Mouse (Mus musculus) gastrocnemius, adult 18-20 months (tissue): ENCODE measurements around the gene Scn11a. TPM values are rescaled to one million over a fixed set of nuclear protein-coding genes. Genes with fewer than 3 reads are reported as not detected.

Experiments
- DNase-seq: peaks from one replicate; pipeline ENCODE4 v3.0.0; 2021; ENCODE audit warnings: low spot score
- long read RNA-seq, 2 experiments: library from polyadenylated mRNA; stranded (forward); transcript quantifications; one replicate each; pipeline ENCODE4 v2.0.0; 2021
- total RNA-seq, 2 experiments: library from RNA; stranded (reverse); gene quantifications; 2 replicates each; pipeline ENCODE4 v1.2.3; 2021

Scn11a gene
- not detected for total RNA-seq
- long read RNA-seq, experiment 1, result 0 reads
- long read RNA-seq, experiment 2, result 0 reads

- DNase-seq, result no peak
These were observed at the start of gene Scn11a for GRCm38 (mm10) chr9:119825297-119825696. Scn11a (minus strand) TSS chr9:119825456.

- no peak for DNase-seq
These were observed 28.9 kb upstream of the Scn11a start for GRCm38 (mm10) chr9:119854170-119854569.

- no peak for DNase-seq
These were observed 28.0 kb upstream of the Scn11a start for GRCm38 (mm10) chr9:119853071-119853846.

DNA sequence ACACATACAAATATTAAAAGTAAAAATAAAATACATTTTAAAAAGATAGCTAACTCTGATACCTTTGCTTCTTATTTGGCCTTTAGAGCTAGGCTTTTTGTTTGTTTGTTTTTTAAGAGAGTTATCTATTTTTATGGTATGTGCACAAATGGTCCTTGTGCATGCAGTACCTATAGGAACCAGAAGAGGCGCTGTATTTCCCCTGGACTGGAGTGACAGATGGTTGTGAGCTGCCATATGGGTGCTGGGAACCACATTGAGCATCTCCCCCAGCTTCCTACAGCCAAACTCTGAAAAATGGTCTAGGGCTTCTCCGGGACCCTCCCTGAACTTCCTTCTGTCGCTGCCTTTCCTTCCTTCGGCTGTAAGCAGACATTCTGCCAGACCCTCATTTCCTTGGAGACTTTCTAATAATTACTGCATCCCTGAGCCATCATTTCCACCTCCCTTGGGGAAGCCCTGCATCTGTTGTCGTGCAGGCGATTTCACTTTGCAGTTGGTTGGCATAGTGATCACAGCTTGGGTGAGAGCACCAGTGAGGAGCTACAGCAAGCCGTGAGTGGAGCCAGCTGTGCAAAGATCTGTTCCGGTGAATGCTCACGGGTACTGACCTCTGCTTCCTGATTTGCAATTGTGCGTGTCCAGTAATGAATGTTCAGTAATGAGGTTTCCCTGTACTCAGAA lies 27.2 kb upstream of the Scn11a start:
- no peak for DNase-seq

- DNase-seq, result no peak
These were observed 24.0 kb upstream of the Scn11a start for GRCm38 (mm10) chr9:119849214-119849613.

DNA sequence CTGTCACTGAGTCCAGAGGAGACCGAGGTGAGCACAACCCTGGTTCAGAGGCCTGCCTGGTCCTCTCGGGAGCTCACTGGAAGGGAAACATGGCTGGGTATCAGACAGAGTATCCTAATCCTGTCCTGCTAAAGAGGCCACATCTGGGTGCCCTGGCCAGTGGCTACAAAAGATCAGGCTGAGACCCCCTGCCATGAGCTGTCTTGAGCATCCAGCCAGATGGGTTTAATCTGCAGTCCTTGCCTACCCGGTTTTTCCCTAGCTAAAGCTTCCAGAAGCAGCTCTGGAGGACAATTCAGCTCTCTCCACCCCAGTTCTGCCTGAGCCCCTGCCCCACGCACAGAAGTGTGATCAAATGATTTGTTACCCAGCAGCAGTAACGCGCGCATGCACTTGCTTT lies 23.4 kb upstream of the Scn11a start:
- no peak for DNase-seq

- DNase-seq, result no peak
These were observed 21.9 kb upstream of the Scn11a start for GRCm38 (mm10) chr9:119847187-119847586.

DNA sequence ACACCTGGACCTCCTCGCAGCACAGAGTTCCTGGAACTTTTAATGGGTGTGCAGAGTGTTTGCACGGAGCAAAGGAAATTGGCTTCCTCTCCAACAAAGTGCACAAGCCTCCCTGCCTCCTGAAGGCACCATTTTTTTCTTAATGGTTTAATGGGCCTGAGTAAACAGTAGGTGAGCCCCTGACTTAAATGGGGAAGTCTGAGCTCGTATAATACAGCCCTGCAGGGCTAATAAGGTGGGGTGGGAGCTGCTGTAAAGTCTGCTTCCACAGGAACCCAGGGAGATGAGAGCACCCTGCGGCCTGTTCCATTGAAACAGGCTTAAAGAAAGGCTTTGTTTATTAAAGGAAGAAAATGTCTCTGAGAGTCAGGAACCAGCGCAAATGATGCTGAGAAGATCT lies 19.5 kb upstream of the Scn11a start:
- DNase-seq, result no peak

DNA sequence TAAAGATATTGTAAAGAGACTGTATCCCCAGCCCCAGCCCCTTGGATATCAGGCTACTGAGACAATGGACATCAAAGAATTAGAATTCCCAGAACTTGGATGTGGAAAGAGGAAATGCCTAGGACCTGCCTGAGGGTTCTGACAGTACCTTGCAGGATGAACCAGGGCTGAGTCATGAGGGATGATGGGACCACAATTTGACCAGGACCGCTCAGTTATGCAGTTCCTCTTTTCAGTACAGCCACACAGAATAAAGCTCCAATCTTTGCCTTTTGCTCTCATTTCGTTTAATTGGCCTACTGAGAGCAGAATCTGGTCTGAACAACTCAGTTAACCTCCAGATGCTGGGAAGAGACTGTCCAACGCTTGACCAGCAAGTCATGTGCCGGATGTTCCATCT lies 18.3 kb upstream of the Scn11a start:
- no peak for DNase-seq

- DNase-seq, result no peak
These were observed 17.4 kb upstream of the Scn11a start for GRCm38 (mm10) chr9:119842541-119843169.

GRCm38 (mm10) chr9:119842091-119842490 lies 16.8 kb upstream of the Scn11a start:
- no peak for DNase-seq

DNA sequence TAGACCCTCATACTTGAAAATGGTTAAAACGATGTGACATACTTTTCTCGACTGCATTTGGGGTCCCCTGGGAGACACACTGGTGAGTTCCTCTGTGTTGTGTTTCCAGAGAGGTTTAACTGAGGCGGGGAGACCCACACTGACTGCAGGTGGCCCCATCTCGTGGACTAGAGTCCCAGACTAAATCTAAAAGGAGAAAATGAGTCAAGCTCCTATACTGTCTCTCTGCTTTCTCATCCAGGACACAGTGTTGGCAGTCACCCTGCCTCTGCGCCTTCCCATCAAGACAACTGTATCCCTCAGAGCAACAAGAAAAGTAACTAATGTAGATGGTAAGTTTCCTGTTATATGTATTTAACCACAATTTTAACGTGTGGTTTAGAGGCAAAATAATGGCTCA lies 15.9 kb upstream of the Scn11a start:
- no peak for DNase-seq

GRCm38 (mm10) chr9:119835581-119836125 lies 10.4 kb upstream of the Scn11a start:
- no peak for DNase-seq

GRCm38 (mm10) chr9:119831001-119831400 lies 5.7 kb upstream of the Scn11a start:
- no peak for DNase-seq

DNA sequence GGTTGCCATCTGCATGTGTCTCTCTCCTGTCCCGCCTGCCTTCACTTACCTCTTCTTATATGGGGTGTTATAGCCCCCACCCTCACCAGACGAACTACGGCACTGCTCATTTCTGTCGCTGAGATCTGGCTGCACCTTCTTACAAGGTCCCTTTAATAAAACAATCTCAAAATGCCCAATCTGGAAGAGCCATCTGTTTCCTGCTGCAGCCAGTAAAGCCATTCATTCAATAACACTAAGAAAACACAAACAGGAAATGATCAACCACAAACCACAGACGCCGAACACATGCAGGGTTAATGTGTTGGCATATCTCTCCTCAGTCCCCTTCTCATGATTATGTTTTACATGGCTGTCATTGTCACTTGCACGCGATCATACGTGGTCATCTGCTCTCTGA lies 1.5 kb downstream of the Scn11a start:
- DNase-seq, result no peak

DNA sequence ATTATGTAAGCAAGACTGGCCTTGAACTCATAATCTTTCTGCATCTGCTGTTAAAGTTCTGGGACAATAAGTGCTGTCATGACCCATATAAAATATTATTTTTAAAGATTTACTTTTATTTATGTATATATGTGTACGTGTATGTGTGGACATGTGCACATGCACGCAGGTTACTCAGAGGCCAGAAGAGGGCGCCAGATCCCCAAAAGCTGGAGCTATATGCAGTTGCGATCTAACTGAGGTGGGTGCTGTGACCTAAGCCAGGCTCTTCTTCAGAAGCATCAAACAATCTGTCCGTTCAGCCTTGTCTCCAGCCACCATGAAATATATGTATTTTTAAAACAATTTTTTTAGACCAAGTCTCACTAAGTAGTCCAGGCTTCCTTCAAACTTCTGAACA lies 11.6 kb downstream of the Scn11a start:
- no peak for DNase-seq

DNA sequence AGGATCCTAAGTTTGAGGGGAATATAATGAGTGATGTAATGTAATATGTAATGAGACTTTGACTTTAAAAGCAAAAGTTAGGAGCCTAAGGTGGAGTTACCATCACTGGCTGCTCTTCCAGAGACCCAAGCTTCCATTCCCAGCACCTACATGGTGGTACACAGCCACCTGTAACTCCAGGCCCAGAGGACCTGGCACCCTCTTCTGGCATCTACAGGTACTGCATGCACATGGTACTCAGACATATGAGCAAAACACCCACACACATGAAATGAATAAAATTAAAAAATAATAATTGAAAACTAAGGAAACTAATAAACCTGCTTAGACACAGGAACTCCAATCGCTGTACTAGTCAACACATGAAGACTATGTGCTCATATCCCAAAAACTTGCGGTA lies 18.8 kb downstream of the Scn11a start:
- no peak for DNase-seq

DNA sequence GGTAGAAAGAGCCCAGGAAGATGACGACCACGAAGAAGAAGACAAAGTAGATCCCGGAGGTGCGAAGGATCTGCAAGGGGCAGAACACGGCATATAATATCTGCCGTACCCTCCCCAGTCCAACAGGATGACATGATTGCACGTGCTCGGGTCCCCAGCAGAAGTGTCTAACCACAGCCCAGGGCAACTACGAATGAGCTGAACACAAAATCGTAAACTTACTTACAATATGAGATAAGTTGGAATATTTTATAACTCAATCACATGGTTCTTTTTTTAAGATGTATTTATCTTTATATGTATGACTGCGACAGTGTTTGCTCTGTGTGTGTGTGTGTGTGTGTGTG lies 20.8 kb downstream of the Scn11a start:
- no peak for DNase-seq

GRCm38 (mm10) chr9:119803845-119804500 lies 21.3 kb downstream of the Scn11a start:
- no peak for DNase-seq

DNA sequence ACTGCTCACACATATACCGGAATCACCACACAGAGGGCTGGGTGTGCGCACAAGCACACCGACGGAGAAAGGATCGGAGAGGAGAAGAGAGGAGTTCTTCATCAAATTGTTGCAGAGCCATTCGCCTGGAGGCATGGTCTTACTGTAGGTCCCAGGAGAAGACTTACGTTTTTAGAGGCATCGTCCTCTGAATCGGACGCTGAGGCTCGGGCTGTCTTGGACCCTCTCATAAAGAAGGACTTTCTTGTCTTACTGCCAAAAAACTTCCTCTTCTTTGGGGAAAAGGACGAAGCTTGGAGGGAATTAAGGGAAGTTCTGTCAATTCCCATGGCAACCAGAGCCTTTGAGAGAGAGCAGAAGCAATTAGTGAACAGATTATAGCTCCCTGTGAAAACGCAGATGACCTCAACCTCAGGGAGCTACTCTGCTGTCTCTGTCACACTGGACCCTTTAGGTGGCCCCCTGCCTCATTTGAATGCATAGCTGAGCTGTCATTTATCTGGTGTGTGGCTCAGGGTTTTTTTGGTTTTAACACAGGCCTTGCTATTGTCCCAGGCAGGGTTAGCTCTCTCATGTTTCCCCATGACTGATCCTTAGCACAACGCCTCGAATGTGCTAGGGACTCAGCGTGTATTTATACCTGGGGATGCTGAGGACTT lies 22.0 kb downstream of the Scn11a start:
- no peak for DNase-seq

DNA sequence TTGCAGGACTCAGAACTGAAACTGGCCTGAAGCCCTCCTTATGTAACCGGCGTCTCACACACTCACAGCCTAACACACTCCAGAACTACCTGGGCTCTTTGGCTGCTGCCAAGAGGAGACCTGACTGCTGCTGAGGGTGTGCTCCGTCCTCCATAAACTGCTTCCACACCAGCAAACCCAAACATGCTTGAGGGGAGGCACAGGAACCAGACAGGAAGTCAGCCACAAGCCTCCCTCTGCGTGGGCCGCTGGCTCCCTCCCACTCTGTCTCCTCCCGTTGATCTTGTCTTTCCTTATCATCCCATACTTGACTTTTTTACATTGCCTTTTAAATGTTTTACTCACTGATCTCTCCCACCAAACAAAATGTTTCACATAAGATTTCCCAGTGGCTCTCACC lies 23.8 kb downstream of the Scn11a start:
- DNase-seq, result no peak
